Mouse (Mus musculus) liver, embryonic 14.5 days (tissue): ENCODE results near the gene Pfkp. TPM values are rescaled to one million over a fixed set of nuclear protein-coding genes. Genes with fewer than 3 reads are reported as not detected.

ENCODE experiments used
- ATAC-seq: fragments of 200-750 bp; cut with Nextera tagmentation; 2 replicates; pipeline ENCODE4 v1.8.0; 2017; ENCODE audit warnings: moderate number of reproducible peaks, mild to moderate bottlenecking, moderate library complexity; ENCODE audit not compliant: insufficient read depth
- DNase-seq, 3 experiments: peaks; one replicate each; pipeline ENCODE4 v3.0.0-alpha.2; 2012 to 2013; ENCODE audit warnings: low read depth in 3 of 3, low spot score in 3 of 3
- H3K27ac ChIP-seq: fragments of 300-500 bp; sonication (generic); 2 replicates; pipeline ENCODE4 v1.5.1; 2014; ENCODE audit warnings: moderate library complexity, mild to moderate bottlenecking, control low read depth, inconsistent platforms
- H3K27me3 ChIP-seq: fragments of 300-500 bp; sonication (generic); 2 replicates; pipeline ENCODE4 v1.6.1; 2014; ENCODE audit warnings: mild to moderate bottlenecking, low read length, moderate library complexity; ENCODE audit not compliant: control insufficient read depth, insufficient read depth
- H3K36me3 ChIP-seq: fragments of 300-500 bp; sonication (generic); replicated peaks from 2 replicates; pipeline ENCODE4 v1.6.1; 2014; ENCODE audit warnings: low read depth; ENCODE audit not compliant: control insufficient read depth, insufficient read depth
- H3K4me1 ChIP-seq, 2 experiments: fragments of 200-500 bp in 1 of 2; fragments of 300-500 bp in 1 of 2; sonication (generic) in 1 of 2; replicated peaks; 2 replicates each; pipeline ENCODE4 v1.6.1; 2012 to 2014; ENCODE audit warnings: antibody characterized with exemption in 1 of 2, inconsistent platforms in 1 of 2, low read length in 1 of 2; ENCODE audit not compliant: control insufficient read depth in 2 of 2, insufficient read depth in 2 of 2
- H3K4me2 ChIP-seq: fragments of 300-500 bp; sonication (generic); 2 replicates; pipeline ENCODE4 v1.6.1; 2014; ENCODE audit warnings: low read depth, mild to moderate bottlenecking, control low read depth, moderate library complexity
- H3K4me3 ChIP-seq, 2 experiments: fragments of 200-500 bp in 1 of 2; fragments of 300-500 bp in 1 of 2; sonication (generic) in 1 of 2; 2 replicates each; pipeline ENCODE4 v1.5.1; 2012 to 2014; ENCODE audit warnings: low read depth in 2 of 2, low read length in 2 of 2, mild to moderate bottlenecking in 2 of 2, control low read depth in 1 of 2, inconsistent platforms in 1 of 2, moderate library complexity in 1 of 2; ENCODE audit not compliant: insufficient read depth in 1 of 2
- H3K9ac ChIP-seq: fragments of 300-500 bp; sonication (generic); replicated peaks from 2 replicates; pipeline ENCODE4 v1.6.1; 2014; ENCODE audit warnings: mild to moderate bottlenecking, control low read depth, moderate library complexity
- H3K9me3 ChIP-seq: fragments of 300-500 bp; sonication (generic); 2 replicates; pipeline ENCODE4 v1.6.1; 2016; ENCODE audit warnings: low read length, mixed read lengths; ENCODE audit not compliant: control insufficient read depth
- CTCF ChIP-seq: IDR thresholded peaks from 2 replicates; pipeline ENCODE4 v1.5.1; 2016; ENCODE audit warnings: antibody characterized with exemption, low read depth, control low read depth
- EP300 ChIP-seq: IDR thresholded peaks from 2 replicates; pipeline ENCODE4 v1.6.1; 2016; ENCODE audit warnings: antibody characterized with exemption, low read depth
- WGBS: fragments of 180-500 bp; shearing (Covaris S2); extraction: QIAGEN DNeasy Blood & Tissue Kit; methylation state at CpG from one replicate; pipeline ENCODE4 v1.1.7; 2014; ENCODE audit not compliant: insufficient replicate concordance; 5-methylcytosine and 5-hydroxymethylcytosine counted together
- polyA plus RNA-seq, 2 experiments: library from polyadenylated mRNA; depleted of rRNA in 1 of 2; stranded (reverse) in 1 of 2; unstranded in 1 of 2; fragments of >200 nt; fragmentation: Nextera tagmentation in 1 of 2; extraction: Ambion mirVana in 1 of 2; gene quantifications; 2 replicates each; pipeline versions ENCODE4 v1.2.1 to v1.2.3; 2012 to 2014

Pfkp gene
- polyA plus RNA-seq, 2 experiments = 2.1 to 5.4 TPM

GRCm38 (mm10) chr13:6638425-6638824, 10.2 kb downstream of the Pfkp start:
- TF ChIP-seq EP300 (no peak), CTCF (no peak)
- WGBS = 33% methylated on average over 1 of the region's 1 CpGs
- no peaks in the 10 kb centered on the region for H3K36me3 ChIP-seq

GRCm38 (mm10) chr13:6637534-6638124, 10.9 kb downstream of the Pfkp start:
- H3K9me3 ChIP-seq = no peaks in the 10 kb centered on the region
- no peaks in the 10 kb centered on the region for H3K36me3 ChIP-seq
- no peak overlapping the region for H3K4me3 ChIP-seq
- no peak overlapping the region for H3K4me2 ChIP-seq
- ATAC-seq = no peak
- DNase-seq = no peak
- H3K9ac ChIP-seq = no peak overlapping the region
- H3K27me3 ChIP-seq = no peaks in the 10 kb centered on the region
- TF ChIP-seq CTCF = no peak
- TF ChIP-seq EP300 = no peak
- H3K4me1 ChIP-seq = peaks cover 0 to 21% of the 10 kb centered on the region in 2 experiments; a peak in 2 of 4 replicates
- H3K27ac ChIP-seq = no peak overlapping the region
- 56% methylated on average over 6 of the region's 7 CpGs for WGBS

More at GRCm38 (mm10) chr13:6638425-6638824, 10.2 kb downstream of the Pfkp start:
- Histone ChIP-seq H3K27ac (no peak overlapping the region), H3K9me3 (no peaks in the 10 kb centered on the region), H3K4me2 (no peak overlapping the region), H3K4me1 (peaks cover 0 to 16% of the 10 kb centered on the region in 2 experiments; a peak in 2 of 4 replicates), H3K27me3 (no peaks in the 10 kb centered on the region), H3K4me3 (no peak overlapping the region), H3K9ac (no peak overlapping the region)
- ATAC-seq = no peak
- DNase-seq = no peak

- no peak for ATAC-seq
- Histone ChIP-seq H3K4me2 (no peak overlapping the region), H3K36me3 (no peaks in the 10 kb centered on the region), H3K27me3 (no peaks in the 10 kb centered on the region), H3K9ac (no peak overlapping the region), H3K4me1 (peaks cover 0 to 21% of the 10 kb centered on the region in 2 experiments; a peak in 2 of 4 replicates), H3K4me3 (no peak overlapping the region), H3K27ac (no peak overlapping the region), H3K9me3 (no peaks in the 10 kb centered on the region)
- DNase-seq = no peak
- TF ChIP-seq CTCF = no peak
- no peak for TF ChIP-seq EP300
- 67% methylated on average over 4 of the region's 4 CpGs for WGBS
Observed at GRCm38 (mm10) chr13:6636976-6637375, 11.6 kb downstream of the Pfkp start.

- no peaks in the 10 kb centered on the region for H3K9me3 ChIP-seq
- H3K27ac ChIP-seq = no peak overlapping the region
- H3K27me3 ChIP-seq = no peaks in the 10 kb centered on the region
- no peak overlapping the region for H3K4me2 ChIP-seq
- no peak overlapping the region for H3K4me3 ChIP-seq
- DNase-seq (no peak), ATAC-seq (peak; percentile 40; the same call in 1 of the 2 replicates)
- no peaks in the 10 kb centered on the region for H3K36me3 ChIP-seq
- no peak overlapping the region for H3K9ac ChIP-seq
- TF ChIP-seq EP300 = no peak
- no peak for TF ChIP-seq CTCF
- 55% methylated on average over 6 of the region's 6 CpGs for WGBS
- H3K4me1 ChIP-seq = peaks cover 0 to 21% of the 10 kb centered on the region in 2 experiments; a peak in 2 of 4 replicates
Observed at GRCm38 (mm10) chr13:6636520-6636919, 12.1 kb downstream of the Pfkp start.

- DNase-seq (no peak), ATAC-seq (no peak)
- WGBS = 57% methylated on average over 11 of the region's 11 CpGs
- TF ChIP-seq CTCF (no peak), EP300 (no peak)
- no peak overlapping the region for H3K9ac ChIP-seq
- no peaks in the 10 kb centered on the region for H3K9me3 ChIP-seq
- H3K27me3 ChIP-seq = no peaks in the 10 kb centered on the region
- H3K4me3 ChIP-seq = no peak overlapping the region
- H3K27ac ChIP-seq = no peak overlapping the region
- peaks cover 0 to 21% of the 10 kb centered on the region in 2 experiments; a peak in 2 of 4 replicates for H3K4me1 ChIP-seq
- H3K4me2 ChIP-seq = no peak overlapping the region
- no peaks in the 10 kb centered on the region for H3K36me3 ChIP-seq
Observed at GRCm38 (mm10) chr13:6635138-6636076, 13.2 kb downstream of the Pfkp start.
